Mouse (Mus musculus) c-Kit-positive CD71-negative TER-119-negative erythroid progenitor cells, embryonic 14.5 days (primary cell): Measurements from ENCODE around the gene Slx4ip.
"Not testable (repeated sequence)": the region's sequence is repeated elsewhere in the genome, so short reads cannot be mapped to it uniquely, and the experiment has no call there.

Experiments used
- DNase-seq: peaks from one replicate; pipeline ENCODE4 v3.0.0-alpha.2; 2013; ENCODE audit warnings: low read depth

The Slx4ip gene

DNA sequence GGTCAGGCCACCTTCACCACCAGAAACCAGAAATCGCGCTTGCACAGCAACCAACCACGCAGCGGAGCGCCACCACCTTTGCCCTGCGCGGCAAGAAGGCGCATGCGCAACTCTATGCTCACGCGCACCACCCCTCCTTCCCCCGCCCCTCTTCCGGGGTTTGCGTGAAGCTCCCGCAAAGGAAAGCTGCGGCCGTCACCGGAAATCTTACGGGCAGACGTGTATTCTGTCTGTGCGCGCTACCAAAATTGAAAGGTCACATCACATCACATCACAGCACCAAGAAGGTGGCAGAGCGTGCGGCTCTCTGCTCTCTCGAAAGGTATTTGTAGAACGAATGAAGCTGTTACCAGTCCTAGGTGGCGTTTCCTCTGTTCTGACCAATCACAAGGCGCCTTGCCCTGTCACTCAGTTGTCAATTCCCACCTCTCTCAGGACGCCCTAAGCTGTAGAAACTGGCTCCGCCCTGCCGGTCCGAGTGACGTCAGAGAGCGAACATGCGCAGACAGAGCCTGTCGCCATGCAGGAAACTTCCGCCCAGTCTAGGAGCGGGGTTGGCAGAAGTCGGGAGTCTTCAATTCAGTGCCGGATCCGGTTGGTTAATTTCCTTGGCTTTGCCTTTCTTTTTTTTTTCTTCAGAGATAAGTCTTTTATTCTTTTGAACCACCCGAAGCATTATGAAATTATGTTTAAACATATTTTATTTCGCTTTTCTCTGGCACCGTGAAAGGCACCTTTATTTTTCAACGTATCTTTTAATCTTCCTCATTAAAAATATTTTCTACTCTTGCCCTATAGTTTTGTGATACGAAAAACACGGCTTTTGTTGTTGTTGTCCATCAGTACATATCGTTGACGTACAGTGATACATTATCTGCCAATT is at the start of gene Slx4ip, which contains the start of the genes AL731706.1 and Mkks:
Gene Slx4ip (plus strand): TSS at position 151 of the 883 bp plus-strand sequence.
Gene AL731706.1 (minus strand): TSS at position 322 of the 883 bp plus-strand sequence.
Gene Mkks (minus strand): TSS at position 322 of the 883 bp plus-strand sequence.
- peak; percentile 98 for DNase-seq

DNA sequence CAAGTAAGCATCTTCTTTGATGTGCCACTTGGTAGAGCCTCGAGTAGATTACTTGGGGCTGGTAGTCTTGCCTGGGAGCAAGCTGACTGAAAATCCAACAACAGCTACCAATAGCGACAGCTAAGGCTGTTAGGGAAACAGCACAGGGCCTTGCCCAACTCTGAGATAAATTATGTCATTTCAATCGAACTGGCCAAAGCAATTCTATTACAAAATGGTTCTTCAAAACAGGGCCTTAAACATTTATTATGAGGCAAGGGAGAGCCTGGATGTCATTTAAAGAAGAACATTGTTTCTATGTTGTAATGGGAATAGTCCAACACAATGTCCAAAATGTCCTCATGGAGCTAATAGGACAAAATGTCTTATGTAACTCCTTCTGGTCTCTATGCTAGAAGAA is 40.7 kb upstream of the Slx4ip start:
- DNase-seq = no peak

DNA sequence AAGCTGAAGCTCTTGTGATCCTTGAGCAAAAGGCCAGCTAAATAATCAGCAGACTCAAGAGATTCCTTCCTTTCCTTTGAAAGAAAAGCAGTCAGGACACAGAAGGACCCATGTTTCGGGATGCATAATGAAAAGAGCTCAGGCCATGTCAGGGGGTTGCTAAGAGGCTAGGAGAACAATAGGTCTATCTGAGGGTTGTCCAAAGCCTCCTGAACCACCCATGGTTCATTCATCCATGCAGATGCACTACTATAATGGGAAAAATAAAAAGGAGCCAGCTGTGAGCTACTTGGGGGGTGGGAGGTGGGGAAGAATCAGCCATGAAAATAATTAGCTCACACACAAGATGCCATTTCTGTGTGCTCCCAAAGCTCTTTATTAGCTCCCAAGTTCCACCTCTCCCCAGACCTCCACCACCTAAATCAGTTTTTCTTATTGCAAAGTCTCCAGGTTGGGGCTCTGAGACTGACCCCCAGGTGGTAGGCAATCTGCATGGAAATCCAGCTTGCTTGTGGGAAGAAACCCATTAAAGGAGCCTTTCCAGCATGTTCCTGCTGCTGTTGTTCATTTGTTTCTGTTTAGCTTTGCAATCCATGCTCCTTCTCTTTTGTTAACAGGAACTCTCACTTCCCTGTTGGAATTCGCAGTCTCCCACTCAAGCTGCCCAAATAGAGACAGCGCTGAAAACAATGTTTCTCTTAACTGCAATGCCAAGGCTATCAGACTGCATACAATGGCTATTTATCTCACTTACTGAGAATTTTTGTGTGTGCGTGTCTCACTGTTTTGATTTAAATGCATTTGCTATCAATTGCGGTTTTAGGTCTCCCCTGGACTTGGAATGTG is 36.3 kb upstream of the Slx4ip start:
- DNase-seq = no peak

DNA sequence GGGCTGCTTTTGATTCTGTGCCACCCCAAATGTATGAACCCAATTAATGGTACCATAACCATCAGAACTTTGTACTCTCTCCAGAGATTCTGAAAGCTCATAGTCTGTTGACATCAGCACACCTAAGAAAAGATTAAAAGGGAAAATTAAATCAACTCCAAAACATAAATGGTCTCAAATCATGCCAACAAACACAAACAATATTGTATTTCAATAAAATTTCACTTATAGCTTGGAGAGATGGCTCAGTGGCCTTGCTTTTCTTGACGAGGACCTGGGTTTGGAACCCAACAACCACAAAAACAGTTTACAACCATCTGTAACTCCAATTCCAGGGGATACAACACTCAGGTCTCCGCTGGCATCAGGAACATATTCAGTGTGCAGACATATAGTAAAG is 5.4 kb upstream of the Slx4ip start, which contains the start of gene AL731706.2:
Gene AL731706.2 (minus strand): TSS at position 101 of the 400 bp plus-strand sequence.
- DNase-seq = no peak

DNA sequence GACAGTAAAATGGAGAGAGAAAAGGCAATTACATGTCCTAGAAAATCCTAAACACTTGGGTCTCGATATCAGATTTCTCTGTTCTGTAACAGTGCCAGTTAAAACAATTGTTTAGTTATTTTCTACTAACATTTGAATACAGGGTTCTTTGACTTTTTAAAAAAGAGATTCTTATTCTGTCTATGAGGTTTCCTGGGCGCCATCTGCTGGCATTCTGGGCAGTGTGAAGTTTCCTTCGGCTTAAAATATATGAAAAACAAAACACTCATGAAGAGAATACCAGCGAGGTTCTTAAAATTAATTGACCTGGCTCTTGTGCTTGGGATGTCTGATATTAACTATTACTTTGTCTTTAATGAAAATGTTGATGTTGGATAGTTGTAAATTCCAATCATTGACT is 4.2 kb upstream of the Slx4ip start:
- DNase-seq = no peak

DNA sequence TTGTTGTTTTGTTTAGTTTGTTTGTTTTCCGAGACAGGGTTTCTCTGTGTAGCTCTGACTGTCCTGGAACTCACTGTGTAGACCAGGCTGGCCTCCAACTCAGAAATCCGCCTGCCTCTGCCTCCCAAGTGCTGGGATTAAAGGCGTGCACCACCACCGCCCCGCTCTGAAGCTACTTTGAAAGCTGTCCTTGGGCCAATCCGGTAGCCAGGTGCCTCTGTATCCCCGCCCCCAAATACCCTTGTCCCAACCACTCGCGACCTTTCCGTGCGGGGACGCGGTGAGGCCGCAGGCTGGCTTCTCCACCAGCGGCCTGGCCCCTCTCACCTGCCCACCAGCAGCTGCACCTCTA is 326 bp upstream of the Slx4ip start:
- not testable (repeated sequence) for DNase-seq

DNA sequence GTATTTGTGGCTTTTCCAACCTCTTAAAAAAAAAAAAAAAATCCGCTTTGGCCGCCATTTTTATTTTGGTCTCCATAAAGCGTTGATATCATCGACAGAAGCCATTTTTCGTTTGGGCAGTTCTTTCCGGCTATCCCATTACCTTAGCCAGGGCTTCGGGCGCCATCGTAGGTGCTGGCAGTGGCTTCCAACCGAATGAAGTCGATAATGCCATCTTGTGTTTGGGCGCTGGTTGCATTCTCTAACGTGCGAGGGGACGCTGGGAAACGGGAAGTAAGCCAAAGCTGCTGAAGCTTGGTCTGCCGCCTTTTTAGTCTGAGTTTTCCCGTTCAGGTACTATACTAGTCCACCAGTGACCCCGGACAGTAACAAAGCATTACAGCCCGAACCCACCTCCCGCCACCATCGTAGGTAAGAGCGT is 943 bp downstream of the Slx4ip start:
- DNase-seq = peak; percentile 93

DNA sequence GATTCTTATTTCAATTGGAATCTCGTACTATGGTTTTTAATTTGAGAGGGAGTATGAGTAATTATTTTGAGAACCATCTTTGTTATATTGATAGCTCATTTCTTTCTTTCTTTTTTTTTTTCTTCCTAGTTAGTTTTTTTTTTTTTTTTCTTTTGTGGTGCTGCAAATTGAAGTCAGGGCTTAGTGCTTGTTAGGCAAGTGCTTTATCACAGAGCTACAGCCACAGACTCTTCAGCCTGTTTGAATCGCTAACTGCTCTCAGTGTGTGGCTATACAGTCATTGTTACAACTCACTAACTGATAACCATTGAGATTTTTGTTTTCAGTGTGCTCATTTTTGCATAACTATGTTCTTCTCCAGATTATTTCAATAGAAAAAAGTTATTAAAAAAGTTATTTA is 3.5 kb downstream of the Slx4ip start:
- no peak for DNase-seq

DNA sequence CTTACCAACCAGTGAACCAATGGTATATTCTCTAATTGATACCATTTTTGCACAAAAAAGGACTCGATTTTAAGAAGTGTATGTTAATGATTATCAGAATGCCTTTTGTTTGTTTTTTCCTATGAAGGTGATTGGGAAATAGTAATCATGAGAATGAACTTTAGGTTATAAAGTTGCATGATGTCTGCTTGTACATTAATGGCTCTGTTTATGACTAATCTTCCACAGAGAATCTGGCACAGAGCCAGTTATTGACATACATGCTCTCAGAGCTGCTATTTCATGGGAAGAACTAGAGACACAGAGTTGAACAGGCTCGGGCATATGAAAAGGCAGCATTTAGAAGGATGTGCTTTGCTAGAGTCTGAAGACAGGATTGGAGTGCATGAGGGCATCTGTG is 5.1 kb downstream of the Slx4ip start:
- no peak for DNase-seq

DNA sequence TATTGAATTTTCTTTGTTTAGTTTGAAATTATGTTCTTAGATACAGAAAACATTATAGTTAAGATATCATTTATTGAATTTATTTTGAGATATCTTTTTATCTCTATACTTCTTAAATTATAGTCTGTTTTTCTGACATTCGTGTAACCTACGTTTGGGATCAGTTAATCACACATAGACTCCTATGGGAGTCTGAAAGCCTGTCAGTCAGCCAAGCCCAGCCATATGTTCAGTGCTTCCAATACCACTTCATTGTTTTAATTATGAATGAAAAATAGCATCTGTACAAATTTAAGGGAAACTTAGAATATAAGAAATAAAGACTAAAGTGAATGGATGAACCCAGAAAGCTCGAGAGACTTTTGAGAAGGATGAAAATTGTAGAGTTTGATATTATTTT is 17.6 kb downstream of the Slx4ip start:
- DNase-seq = no peak

DNA sequence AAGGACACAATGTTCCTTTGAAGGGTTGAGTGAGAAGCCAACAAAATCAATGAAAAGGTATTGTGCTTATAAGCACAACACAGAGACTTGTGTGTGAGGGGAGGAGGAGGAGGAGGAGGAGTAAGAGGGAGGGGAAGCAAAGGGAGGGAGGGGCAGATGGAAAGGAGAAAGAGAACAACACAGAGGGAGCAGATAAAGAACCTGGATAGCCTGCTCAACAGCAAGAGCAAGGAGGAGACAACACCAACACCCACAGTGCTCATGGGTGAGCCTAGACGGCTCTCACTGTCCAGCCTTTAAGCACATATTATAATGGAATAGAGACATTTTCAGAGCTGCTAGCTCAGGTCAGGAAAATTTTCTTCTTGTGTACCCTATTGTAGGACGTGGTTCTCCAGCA is 18.3 kb downstream of the Slx4ip start:
- DNase-seq = no peak

DNA sequence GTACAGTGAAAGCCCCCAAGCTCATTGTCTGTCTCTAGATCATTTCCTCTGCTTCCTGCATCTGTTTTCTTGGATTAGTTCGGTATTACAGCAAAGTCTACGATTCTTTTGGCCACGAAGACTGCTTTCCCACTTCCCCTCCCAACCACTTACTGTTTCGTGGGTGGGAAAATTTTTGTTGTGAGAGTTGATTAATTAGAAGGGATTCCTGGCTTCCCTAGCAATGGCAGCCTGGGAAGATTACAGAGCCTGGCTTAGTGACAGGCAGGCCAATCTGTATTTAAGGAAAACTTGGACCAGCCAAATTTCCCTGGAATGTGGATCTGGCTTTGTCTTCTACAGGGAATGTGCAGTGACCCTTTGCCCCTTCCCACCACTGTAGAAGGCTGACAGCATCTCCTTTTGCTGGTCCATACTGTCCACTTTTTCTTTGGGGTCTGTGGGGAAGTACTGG is 21.0 kb downstream of the Slx4ip start:
- no peak for DNase-seq

DNA sequence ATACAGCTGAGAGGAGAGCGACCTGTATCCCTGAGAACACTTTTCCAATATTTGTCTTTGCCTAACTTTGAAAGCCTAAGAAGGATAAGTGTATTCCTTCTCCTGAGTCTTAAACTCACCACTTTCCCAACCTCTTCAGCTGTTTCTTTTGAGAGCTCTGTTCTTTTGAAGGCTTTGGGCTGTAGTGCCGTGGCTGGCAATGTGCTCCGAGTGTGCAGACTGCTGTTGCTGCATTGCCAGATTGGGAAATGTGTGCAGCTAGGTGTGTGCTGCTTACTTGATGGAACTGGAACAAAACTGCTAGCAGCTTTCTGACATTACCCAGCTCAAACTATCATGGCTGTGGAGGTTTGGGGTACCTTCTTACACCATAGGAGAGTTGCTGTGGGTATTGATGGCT is 22.0 kb downstream of the Slx4ip start:
- DNase-seq = no peak

DNA sequence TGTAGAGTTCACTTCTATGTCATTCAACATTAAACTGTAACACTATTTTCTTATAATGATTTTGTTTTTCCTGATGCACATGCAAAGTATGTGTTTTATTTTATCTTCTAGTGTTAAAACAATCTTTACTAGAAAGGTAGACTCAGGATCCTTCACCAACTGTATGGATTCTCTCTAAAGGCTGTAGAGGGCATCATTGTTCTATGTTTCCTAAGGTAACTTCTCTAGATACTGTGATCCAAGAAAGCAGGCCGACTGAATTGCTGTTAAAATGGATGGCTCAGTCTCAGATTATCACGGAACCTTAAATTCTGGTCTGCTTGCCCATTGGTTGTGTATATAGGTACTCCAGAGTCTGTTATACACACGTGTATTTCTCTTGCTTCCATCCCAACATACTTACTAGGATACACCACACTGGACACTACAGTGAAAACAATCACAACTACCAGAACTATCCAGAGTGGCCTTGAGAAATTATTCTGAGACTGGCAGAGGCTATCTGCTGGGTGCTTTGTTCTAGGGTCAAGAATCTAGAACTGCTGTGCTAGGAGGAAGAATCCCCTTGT is 23.4 kb downstream of the Slx4ip start:
- DNase-seq = no peak

DNA sequence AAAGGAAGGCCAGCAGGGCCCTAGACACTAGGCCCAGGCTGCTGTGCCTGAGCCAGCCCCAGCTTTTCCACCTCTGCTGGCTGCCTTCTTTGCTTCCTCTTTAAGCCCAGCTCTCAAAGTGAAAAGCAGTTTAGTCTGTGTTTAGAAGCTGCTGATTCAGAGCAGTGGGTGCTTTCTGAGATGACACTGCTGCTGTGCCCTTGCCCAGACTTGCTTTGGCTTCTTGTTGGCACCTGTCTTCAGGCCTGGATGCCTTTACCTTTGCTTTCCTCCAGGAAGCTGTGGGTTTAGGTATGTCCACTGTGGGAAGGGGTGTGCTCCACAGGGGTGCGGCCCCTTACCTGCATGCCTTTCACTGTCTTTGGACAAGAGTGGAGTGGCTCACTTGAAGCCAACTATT is 28.4 kb downstream of the Slx4ip start:
- no peak for DNase-seq

DNA sequence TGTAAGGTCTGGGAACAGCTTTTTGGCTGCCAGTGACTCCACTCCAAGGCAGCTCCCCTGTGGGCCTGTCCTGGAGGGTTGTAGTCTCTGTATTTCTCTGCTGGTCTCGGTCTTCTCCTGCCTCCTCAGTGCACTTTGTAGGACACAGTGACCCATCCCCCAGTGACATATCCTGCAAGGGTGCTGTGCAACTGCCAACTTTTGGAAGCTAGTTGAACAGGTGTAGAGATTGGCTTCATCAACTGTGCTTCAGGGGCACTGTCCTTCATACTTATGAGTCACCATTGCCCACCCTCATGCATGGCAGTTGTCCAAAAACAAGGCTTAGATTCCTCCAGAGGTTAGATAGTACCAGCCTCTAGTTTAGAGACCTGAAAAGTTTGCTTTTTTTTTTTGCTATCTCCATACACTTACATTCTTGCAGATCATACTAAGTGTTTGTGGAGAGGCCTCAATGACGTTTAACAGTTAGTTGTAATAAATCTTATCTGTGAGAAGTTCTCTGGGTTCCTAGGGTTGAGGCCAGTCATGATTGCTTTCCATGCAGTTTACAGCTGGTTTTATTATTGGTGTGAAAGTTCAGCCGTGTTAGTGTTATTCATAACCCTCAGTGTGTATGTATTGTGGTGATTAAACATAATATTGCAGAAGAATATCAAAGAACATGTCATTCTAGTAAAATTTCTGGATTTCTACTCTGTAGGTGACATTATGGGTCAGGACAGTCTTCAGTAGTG is 29.4 kb downstream of the Slx4ip start:
- no peak for DNase-seq

DNA sequence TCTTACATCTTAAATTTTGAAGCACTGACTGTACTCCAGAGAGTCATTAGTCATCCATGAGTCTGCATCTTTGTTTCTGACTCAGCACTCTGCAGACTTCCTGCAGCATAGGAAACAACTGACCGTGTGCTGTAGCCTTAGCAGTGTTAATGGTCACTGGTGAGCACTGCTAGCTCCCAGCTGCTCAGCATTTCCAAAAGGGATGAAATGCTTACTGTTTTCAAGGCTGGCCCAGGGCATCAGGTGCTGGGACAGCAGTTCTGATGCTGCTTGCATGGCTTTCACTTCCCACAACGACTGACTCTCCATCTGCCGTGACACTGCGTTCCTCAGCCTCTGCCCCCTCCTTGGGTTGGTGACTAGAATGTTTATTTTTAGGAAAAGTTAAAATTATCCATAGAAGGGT is 30.0 kb downstream of the Slx4ip start:
- DNase-seq = peak; percentile 29

DNA sequence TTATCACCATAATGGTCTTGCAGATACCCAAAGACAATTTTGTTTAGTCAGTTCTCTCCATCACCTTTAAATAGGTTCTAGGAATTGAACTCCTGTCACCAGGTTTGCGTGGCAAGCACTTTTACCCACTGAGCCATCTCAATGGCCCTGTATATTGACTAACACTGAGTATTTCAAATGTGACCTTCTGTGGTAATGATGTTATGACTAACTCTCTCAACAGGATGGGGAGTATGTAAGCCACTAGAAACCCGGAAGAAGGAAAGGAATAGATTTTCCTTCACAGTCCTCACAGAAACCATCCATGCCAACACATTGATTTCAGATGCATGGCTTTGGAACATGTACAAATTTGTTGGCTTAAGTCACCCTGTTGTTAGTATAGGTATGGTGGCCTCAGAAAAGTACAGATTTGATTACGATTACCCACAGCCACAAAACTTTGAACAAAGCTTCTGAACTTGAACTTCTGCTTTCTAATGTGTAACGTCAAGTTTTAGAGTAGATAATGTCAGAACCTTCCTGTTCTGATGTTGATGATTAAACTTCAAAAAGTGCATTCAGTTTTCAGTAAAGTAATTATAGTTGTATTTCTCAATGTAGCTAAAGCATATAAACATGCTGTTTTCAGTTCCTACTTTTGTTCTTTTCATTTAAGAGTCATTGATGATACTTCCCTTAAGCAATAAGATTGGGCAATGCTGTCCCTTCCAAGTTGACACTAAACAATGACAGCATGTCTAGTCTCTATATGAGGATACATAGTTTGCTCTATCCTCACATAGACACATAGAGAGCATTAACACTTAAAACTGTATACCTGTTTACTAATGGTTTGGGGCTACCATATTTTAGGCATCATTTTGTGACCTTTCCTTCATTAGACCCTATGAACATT is 45.6 kb downstream of the Slx4ip start:
- no peak for DNase-seq

DNA sequence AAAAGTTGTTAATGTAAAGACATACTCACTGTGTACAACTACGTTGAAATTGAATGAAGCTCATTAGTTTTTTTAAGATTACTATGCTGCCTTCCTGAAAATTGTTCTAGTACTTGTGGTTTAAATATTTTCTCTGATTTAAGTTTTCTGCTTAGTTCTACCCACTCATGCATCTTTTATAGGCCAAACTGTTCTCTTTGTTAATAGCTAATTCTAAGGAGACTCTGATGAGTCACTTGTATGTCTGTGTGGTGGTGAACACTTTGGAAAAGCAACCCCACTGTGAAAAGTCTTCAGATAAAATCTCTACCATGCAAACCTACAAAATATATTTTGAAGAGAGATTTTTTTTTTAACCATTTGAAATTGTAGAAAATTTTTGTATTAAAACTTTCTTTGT is 47.2 kb downstream of the Slx4ip start:
- no peak for DNase-seq

DNA sequence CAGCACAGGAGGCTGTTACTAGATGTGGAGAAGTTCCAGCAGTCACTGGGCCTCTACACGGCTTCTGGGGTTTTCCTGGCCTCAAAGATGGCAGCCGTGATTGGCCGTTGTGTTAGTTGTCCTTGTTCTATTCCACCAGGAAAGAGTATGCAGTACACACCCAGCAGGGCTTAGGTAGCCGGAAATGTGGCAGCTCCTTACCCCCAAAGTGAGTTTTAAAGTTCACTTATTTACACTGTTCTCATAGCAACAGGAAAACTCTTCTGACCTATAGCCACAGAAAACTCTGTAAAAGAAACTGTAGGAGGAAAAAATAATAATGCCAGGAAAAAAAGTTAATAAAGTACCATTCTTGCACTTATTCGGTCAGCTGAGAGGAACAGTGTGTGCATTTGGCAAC is 55.3 kb downstream of the Slx4ip start:
- no peak for DNase-seq

DNA sequence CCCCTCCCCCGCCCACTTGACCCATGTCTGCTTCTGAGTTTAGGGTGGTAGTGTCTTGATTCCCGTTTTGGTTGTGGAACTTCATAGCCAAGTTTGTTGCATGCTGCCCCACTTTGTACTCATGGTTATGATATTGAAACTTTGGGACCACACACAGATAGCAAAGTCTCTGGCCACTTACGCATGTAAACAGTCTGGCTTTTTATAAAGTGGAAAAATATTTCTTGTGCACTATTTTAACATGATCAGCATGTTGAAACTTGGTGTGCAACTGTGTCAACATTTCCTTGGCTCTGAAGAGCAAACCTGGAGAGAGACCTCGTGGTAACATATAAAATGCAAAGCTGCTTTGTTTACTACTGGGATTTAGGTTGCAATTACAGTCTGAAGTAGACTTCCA is 56.5 kb downstream of the Slx4ip start:
- DNase-seq = no peak
